Mouse (Mus musculus): Measurements from ENCODE around the gene Eif5a. TPM values are rescaled to one million over a fixed set of nuclear protein-coding genes. Genes with fewer than 3 reads are reported as not detected.

Eif5a gene
- total RNA-seq, 2 experiments from 2014 or later, result 567 to 637 TPM

GRCm38 (mm10) chr11:69883527-69884151 lies 38.1 kb downstream of the Eif5a start:
- no peak for DNase-seq
- intact Hi-C loops (cut with DNase I; ENCODE audit: low total_unique reads), result no loop called here

GRCm38 (mm10) chr11:69883066-69883465 lies 38.7 kb downstream of the Eif5a start:
- intact Hi-C loops (cut with DNase I; ENCODE audit: low total_unique reads), result no loop called here
- DNase-seq, result no peak

- intact Hi-C loops (cut with DNase I; ENCODE audit: low total_unique reads), result no loop called here
- no peak for DNase-seq
Measured at GRCm38 (mm10) chr11:69881787-69882670, 39.7 kb downstream of the Eif5a start.

- intact Hi-C loops (cut with DNase I; ENCODE audit: low total_unique reads), result no loop called here
- peak; percentile 93 for DNase-seq
Measured at GRCm38 (mm10) chr11:69880853-69881603, 40.7 kb downstream of the Eif5a start, which contains the start of gene Kctd11. Gene Kctd11, minus strand, starts transcription at chr11:69881406.

GRCm38 (mm10) chr11:69880506-69880852 lies 41.3 kb downstream of the Eif5a start:
- peak; percentile 67 for DNase-seq
- intact Hi-C loops (cut with DNase I; ENCODE audit: low total_unique reads), result no loop called here

- intact Hi-C loops (cut with DNase I; ENCODE audit: low total_unique reads), result loop anchor here (5.0 kb wide), 1 partner anchor 67 kb away; no protein-coding TSS in a partner anchor
- no peak for DNase-seq
Measured at GRCm38 (mm10) chr11:69879711-69880110, 42.0 kb downstream of the Eif5a start.

- intact Hi-C loops (cut with DNase I; ENCODE audit: low total_unique reads), result loop anchor here (5.0 kb wide), 1 partner anchor 67 kb away; no protein-coding TSS in a partner anchor
- DNase-seq, result no peak
Measured at GRCm38 (mm10) chr11:69878952-69879351, 42.8 kb downstream of the Eif5a start.

GRCm38 (mm10) chr11:69878399-69878798 lies 43.4 kb downstream of the Eif5a start:
- intact Hi-C loops (cut with DNase I; ENCODE audit: low total_unique reads), result loop anchor here (5.0 kb wide), 1 partner anchor 66 kb away; no protein-coding TSS in a partner anchor
- DNase-seq, result no peak

GRCm38 (mm10) chr11:69877878-69878277 lies 43.9 kb downstream of the Eif5a start, which contains the start of gene Tmem95:
Gene Tmem95, minus strand, starts transcription at chr11:69878018.
- no peak for DNase-seq
- intact Hi-C loops (cut with DNase I; ENCODE audit: low total_unique reads), result loop anchor here (5.0 kb wide), 1 partner anchor 66 kb away; no protein-coding TSS in a partner anchor

GRCm38 (mm10) chr11:69876867-69877266 lies 44.9 kb downstream of the Eif5a start:
- peak; percentile 86 for DNase-seq
- intact Hi-C loops (cut with DNase I; ENCODE audit: low total_unique reads), result loop anchor here (5.0 kb wide), 1 partner anchor 65 kb away; no protein-coding TSS in a partner anchor

- no peak for DNase-seq
- intact Hi-C loops (cut with DNase I; ENCODE audit: low total_unique reads), result loop anchor here (5.0 kb wide), 1 partner anchor 64 kb away; no protein-coding TSS in a partner anchor
Measured at GRCm38 (mm10) chr11:69876186-69876585, 45.6 kb downstream of the Eif5a start.

GRCm38 (mm10) chr11:69872451-69872850 lies 49.3 kb downstream of the Eif5a start:
- no peak for DNase-seq
- intact Hi-C loops (cut with DNase I; ENCODE audit: low total_unique reads), result no loop called here

- intact Hi-C loops (cut with DNase I; ENCODE audit: low total_unique reads), result no loop called here
- no peak for DNase-seq
Measured at GRCm38 (mm10) chr11:69871822-69872221, 49.9 kb downstream of the Eif5a start.

GRCm38 (mm10) chr11:69870289-69871069 lies 51.3 kb downstream of the Eif5a start:
- intact Hi-C loops (cut with DNase I; ENCODE audit: low total_unique reads), result no loop called here
- DNase-seq, result no peak

- no peak for DNase-seq
- intact Hi-C loops (cut with DNase I; ENCODE audit: low total_unique reads), result no loop called here
Measured at GRCm38 (mm10) chr11:69867335-69867734, 54.4 kb downstream of the Eif5a start.

Data from gastrocnemius, postnatal 14 days (tissue).